In the genomic region with DNA sequence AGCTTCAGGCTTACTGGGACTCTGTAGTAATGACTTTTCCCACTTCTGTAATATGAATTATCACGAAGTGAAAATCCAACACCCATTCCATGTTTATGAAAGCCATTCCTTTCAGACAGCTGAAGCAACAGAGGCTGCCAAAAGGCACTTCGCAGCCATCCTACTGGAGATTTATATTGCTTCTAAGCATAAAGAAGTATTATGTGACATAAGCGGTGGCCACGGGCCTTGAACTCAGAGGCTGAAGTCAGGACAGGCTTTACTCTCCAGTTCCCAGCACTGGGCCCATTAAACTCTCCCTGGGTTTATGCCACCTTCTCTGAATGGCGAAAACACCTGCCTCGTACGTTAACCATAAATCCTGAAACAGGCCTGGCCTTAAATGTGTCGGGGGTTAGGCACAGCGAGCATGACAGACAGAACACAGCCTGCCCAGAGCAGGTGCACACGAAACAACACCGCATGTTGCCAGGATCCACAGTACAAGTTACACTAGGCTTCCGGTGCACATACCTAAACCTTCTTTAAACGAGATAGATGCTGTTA, we compare ENCODE assay signal across 18 mouse cellular contexts.
"Had no signal": no experiment of that assay in that cellular context is flagged by ENCODE, and none has a peak within 500 bp of the region (broad histone marks: within the 10 kb centered on the region; RNA-seq: fewer than 3 reads in every experiment).

No protein-coding gene starts in this region.

- H3K27ac ChIP-seq: midbrain, embryonic 10.5 days; midbrain, embryonic 12.5 days; neural tube, embryonic 13.5 days; neural tube, embryonic 15.5 days had no signal

- H3K4me3 ChIP-seq: midbrain, embryonic 10.5 days; midbrain, embryonic 12.5 days; myocyte; neural tube, embryonic 13.5 days; neural tube, embryonic 15.5 days had no signal

- H3K4me1 ChIP-seq: midbrain, embryonic 10.5 days; midbrain, embryonic 12.5 days had no signal

- H3K36me3 ChIP-seq: midbrain, embryonic 12.5 days; neural tube, embryonic 15.5 days had no signal

- H3K4me2 ChIP-seq: lung, embryonic 14.5 days; midbrain, embryonic 12.5 days; neural tube, embryonic 13.5 days; neural tube, embryonic 15.5 days had no signal

- H3K27me3 ChIP-seq: midbrain, embryonic 12.5 days; neural tube, embryonic 13.5 days; neural tube, embryonic 15.5 days had no signal

- ATAC-seq: midbrain, embryonic 16.5 days had no signal

- H3K9ac ChIP-seq: lung, embryonic 14.5 days; midbrain, embryonic 12.5 days; neural tube, embryonic 13.5 days; neural tube, embryonic 15.5 days had no signal

- DNase-seq: lung, embryonic 14.5 days; lung, postnatal 10 days; lung, postnatal 4 days; midbrain, embryonic 14.5 days; retina, postnatal 1 day; right cerebral cortex, adult 18-20 months; right cerebral cortex, postnatal 25 days; right cerebral cortex, postnatal 4 days; spleen, adult 18-20 months; thymus, adult 18-20 months; thymus, postnatal 14 days; thymus, postnatal 36 days had no signal

- H3K9me3 ChIP-seq: neural tube, embryonic 15.5 days had no signal
